Mouse (Mus musculus): ENCODE data around the gene Vsig1.
A peak's percentile ranks its signal among the peaks of the same experiment; 100 is the strongest.

The Vsig1 gene

GRCm38 (mm10) chrX:140907360-140907759 lies at the start of gene Vsig1:
Gene Vsig1, plus strand, starts transcription at chrX:140907608.
- DNase-seq (ENCODE audit: low read depth, low spot score): no peak

GRCm38 (mm10) chrX:140862760-140863159 lies 44.6 kb upstream of the Vsig1 start:
- DNase-seq (ENCODE audit: low read depth, low spot score): no peak

GRCm38 (mm10) chrX:140863431-140863830 lies 44.0 kb upstream of the Vsig1 start:
- no peak for DNase-seq (ENCODE audit: low read depth, low spot score)

GRCm38 (mm10) chrX:140887193-140887592 lies 20.2 kb upstream of the Vsig1 start:
- DNase-seq (ENCODE audit: low read depth, low spot score): no peak

- DNase-seq (ENCODE audit: low read depth, low spot score): no peak
Measured at GRCm38 (mm10) chrX:140891796-140892195, 15.6 kb upstream of the Vsig1 start.

- DNase-seq (ENCODE audit: low read depth, low spot score): no peak
Measured at GRCm38 (mm10) chrX:140903487-140903886, 3.9 kb upstream of the Vsig1 start.

DNA sequence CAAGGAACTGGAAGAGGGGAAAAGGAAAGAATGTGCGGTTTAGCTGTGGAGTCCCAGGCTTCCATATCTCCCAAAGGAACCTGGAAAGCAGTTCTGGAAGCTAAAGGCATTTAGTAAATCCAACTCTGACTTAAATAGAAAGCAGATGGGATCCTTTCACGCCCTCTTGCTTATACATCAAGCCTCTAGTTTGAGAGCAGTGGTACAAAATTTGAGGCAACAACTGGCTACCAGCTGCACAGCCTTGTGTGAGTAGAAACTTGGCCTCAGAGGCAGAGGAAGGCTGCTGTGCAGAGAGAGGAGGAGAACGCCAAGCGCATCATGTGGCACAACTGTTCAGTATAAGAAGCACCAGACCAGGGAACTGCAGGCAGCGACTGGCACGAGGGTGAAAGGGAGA lies 13.9 kb downstream of the Vsig1 start:
- DNase-seq (ENCODE audit: low read depth, low spot score): no peak

DNA sequence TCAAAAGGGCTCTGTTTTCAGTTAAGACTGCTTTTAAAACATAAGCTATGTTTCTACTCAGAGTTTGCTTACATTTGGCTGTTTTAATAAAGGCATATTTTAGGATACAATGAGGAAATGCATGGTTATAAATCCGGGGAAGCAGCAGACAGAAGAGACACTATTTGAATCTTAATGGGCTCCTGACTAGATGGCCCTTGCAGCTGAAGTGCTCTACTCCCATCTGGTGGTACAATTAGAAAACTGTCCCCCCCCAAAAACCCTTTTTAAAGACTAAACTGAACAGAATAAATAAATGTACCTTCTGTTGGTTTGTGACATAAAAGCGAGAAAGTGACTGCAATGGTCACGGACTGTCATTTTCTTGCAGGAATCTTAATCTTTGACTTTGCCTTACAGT lies 24.7 kb downstream of the Vsig1 start:
- no peak for DNase-seq (ENCODE audit: low read depth, low spot score)

- no peak for DNase-seq (ENCODE audit: low read depth, low spot score)
Measured at GRCm38 (mm10) chrX:140933263-140933662, 25.9 kb downstream of the Vsig1 start.

- DNase-seq (ENCODE audit: low read depth, low spot score): no peak
Measured at GRCm38 (mm10) chrX:140936271-140936670, 28.9 kb downstream of the Vsig1 start.

DNA sequence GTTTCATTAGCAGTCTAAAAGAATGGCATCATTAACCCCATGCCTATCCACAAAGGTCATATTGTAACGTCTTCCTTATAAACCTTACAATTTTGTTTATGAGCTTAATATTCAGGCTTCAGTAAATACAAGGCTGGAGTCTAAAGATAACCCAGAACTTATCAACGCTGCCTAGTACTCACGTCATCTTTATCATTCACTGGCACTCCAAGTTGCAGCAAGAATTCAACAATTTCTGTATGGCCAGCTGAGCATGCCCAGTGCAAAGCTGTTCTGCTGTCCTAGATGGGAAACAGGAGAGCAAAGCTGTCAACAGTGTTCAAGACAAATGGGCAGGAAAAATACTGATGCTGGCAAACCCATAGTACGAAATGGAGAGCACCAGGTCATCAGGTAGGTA lies 46.2 kb downstream of the Vsig1 start:
- peak; percentile 56 for DNase-seq (ENCODE audit: low read depth, low spot score)

DNA sequence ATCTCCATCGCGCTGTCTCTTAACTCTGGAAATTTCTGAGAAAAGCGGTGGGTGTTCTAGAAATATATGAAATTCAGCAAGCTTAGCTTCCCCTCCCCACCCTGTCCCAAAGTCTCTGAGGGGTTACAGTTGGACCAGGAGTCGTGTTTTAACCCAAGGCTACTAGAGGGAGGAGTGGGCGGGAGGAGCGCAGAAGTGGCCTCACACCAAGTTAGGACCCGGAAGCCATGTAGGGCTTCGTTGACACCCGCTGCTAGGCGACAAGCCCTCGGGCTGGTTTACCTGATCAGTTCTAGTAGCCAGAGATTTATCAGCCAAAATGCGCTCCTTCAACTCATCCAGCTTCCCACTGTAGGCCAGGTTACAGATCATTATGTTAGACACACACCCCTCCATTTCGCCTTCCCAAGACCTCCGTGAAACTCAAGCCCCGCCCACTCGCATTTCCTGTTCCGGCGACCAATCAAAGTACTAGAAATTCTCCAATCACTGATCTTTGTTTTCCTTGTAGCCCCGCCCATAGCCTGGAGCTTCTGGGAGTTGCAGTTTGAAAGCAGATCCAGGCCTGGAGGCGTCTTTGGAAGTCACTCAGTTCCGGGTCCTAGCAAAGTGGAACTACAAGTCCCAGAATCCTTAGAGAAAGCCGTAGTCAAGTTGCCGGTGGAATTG lies 49.0 kb downstream of the Vsig1 start, which contains the start of the genes Psmd10 and Atg4a:
Psmd10 (minus strand) TSS at position 457 of the 669 bp plus-strand sequence.
Atg4a (plus strand) TSS at position 636 of the 669 bp plus-strand sequence.
- peak; percentile 87 for DNase-seq (ENCODE audit: low read depth, low spot score)

GRCm38 (mm10) chrX:140956959-140957358 lies 49.6 kb downstream of the Vsig1 start:
- no peak for DNase-seq (ENCODE audit: low read depth, low spot score)

DNA sequence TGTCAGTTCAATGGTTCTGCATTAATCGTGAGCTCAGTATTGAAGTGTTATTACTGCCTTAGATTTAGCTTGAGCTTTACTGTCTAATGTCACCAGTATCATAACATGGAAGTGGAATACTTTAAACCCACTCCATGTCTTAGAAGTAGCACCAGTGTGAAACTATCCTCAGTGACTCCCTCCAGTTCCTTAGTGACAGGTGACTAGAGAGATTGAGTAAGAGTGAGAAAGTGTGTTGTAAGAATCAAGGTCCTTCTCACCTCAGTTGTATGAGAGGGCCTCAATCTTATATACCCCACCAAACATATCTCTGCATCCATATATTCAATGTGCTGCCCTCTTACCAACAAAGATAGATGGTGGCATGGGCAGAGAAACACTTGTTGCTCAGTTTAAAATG lies 71.5 kb downstream of the Vsig1 start:
- DNase-seq (ENCODE audit: low read depth, low spot score): no peak

DNA sequence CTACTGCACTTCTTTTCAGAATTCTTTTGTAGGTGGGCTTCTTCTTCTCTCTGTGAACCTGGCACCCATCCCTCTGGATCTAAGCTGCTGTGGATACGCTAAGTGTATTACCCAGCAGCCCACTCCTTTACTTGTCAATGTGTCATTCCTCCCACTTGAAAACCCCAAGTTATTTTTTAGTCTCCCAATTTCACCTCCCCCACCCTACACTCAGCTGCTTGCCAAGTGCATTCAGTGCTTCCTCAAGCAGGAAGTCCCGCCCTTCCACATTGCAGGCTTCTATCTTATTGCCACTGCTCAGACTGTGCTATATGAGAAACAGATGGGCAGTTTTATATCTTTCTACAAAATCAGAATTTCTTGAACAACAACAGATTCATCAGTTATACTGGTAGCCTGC lies 72.1 kb downstream of the Vsig1 start:
- no peak for DNase-seq (ENCODE audit: low read depth, low spot score)

DNA sequence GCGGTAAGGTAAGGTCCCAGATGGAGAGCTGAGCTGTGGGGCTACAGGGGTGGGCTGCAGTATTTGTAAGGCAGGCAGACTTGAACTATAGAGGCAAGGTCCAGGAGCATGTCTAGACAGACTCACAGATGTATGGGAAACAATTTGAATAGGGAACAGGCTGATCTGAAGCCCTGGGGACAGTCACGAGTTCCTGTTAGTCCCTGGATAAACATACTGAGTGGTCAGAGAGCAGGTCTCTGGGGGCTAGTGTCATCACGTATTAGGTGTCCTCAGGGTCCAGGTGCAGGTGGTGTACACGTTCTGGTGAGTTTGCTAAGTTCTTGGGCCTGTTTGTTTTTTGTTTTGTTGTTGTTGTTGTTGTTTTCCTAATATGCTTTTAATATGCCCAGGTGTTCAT lies 72.8 kb downstream of the Vsig1 start:
- no peak for DNase-seq (ENCODE audit: low read depth, low spot score)

- no peak for DNase-seq (ENCODE audit: low read depth, low spot score)
Measured at GRCm38 (mm10) chrX:140983206-140983960, 76.0 kb downstream of the Vsig1 start.

DNA sequence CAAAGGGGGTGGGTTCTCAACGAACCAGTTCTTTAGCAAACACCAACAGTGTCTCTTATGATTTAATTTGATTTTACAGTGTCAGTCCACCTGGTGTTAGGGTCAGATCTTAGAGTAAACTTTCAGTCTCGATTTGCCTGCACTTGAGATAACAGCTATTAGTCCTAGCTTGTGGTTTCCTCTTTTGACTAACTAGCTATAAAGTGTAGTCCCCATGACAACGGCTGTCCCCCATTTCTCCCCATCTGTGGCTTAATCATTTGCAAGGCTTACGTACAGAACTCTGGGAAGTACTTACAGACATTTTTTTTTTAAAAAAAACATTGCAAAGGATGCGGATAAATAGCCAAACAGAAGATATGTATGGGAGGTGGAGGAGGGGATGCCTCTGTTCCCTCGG lies 77.4 kb downstream of the Vsig1 start:
- DNase-seq (ENCODE audit: low read depth, low spot score): no peak

DNA sequence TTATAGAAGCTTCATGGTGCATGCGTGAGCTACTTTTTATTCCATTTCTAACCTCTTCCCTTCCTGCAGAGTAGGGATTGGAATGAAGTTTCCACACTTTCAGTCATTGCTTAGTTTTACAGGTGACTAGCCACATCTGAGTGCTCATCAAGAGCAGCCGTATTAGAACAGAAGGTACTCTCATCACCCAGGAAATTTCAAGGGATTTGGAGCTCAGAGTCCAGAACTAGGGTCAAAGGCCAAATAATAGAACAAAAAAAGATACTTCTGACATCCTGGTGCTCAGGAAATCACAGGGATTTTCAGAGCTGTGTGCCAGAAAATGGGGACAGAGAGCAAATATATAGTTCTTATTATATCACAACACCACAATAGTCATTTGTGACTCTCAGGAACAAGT lies 77.8 kb downstream of the Vsig1 start:
- no peak for DNase-seq (ENCODE audit: low read depth, low spot score)
